Mouse (Mus musculus): Measurements from ENCODE around the gene Pak6.

Gene Pak6

GRCm38 (mm10) chr2:118731981-118732380 lies 68.9 kb downstream of the Pak6 start:
- no peak for DNase-seq

GRCm38 (mm10) chr2:118733341-118733740 lies 70.2 kb downstream of the Pak6 start:
- no peak for DNase-seq

GRCm38 (mm10) chr2:118740341-118740740 lies 77.2 kb downstream of the Pak6 start:
- no peak for DNase-seq

- no peak for DNase-seq
Measured at GRCm38 (mm10) chr2:118741183-118741582, 78.1 kb downstream of the Pak6 start.

- peak; percentile 56 to 64 for DNase-seq
Measured at GRCm38 (mm10) chr2:118743261-118743943, 80.3 kb downstream of the Pak6 start.

GRCm38 (mm10) chr2:118744621-118745020 lies 81.5 kb downstream of the Pak6 start:
- no peak for DNase-seq

- peak; percentile 89 to 95 for DNase-seq
Measured at GRCm38 (mm10) chr2:118745232-118745884, 82.3 kb downstream of the Pak6 start, which contains the start of gene Inafm2. Gene Inafm2, plus strand, starts transcription at chr2:118745758.

GRCm38 (mm10) chr2:118745915-118746901 lies 83.1 kb downstream of the Pak6 start:
- DNase-seq, result peak; percentile 51 to 62

GRCm38 (mm10) chr2:118747301-118747960 lies 84.3 kb downstream of the Pak6 start:
- DNase-seq, result peak; percentile 52 to 60

All from cerebellum, adult 18-20 months (tissue).